Mouse (Mus musculus) MEL (cell line): ENCODE measurements around the gene 1110065P20Rik. TPM values are rescaled to one million over a fixed set of nuclear protein-coding genes. Genes with fewer than 3 reads are reported as not detected.

Source experiments
- DNase-seq: peaks from one replicate; pipeline ENCODE4 v3.0.0; 2011; ENCODE audit warnings: low read depth, low spot score
- H3K27ac ChIP-seq: 2 replicates; pipeline ENCODE4 v1.5.1; 2012; ENCODE audit warnings: low read depth, mild to moderate bottlenecking, control low read depth, low read length, moderate library complexity; ENCODE audit not compliant: control insufficient read depth
- H3K27me3 ChIP-seq, 2 experiments: fragments of 150-350 bp in 1 of 2; sonication (generic) in 1 of 2; 2 replicates each; pipeline ENCODE4 v1.6.1; 2012; ENCODE audit warnings: low read length in 2 of 2, mild to moderate bottlenecking in 2 of 2, improper control_type of control experiment in 1 of 2, moderate library complexity in 1 of 2; ENCODE audit not compliant: insufficient read depth in 2 of 2, control insufficient read depth in 1 of 2
- H3K36me3 ChIP-seq, 2 experiments: 2 replicates each; pipeline ENCODE4 v1.6.1; 2012 to 2014; ENCODE audit warnings: low read length in 2 of 2, improper control_type of control experiment in 1 of 2, inconsistent platforms in 1 of 2, mild to moderate bottlenecking in 1 of 2; ENCODE audit not compliant: insufficient read depth in 2 of 2, control insufficient read depth in 1 of 2
- H3K4me1 ChIP-seq, 2 experiments: fragments of 150-350 bp in 1 of 2; sonication (generic) in 1 of 2; 2 replicates each; pipeline ENCODE4 v1.6.1; 2012; ENCODE audit warnings: low read length in 2 of 2, improper control_type of control experiment in 1 of 2, mild to moderate bottlenecking in 1 of 2; ENCODE audit not compliant: insufficient read depth in 2 of 2, control insufficient read depth in 1 of 2
- H3K4me3 ChIP-seq, 2 experiments: fragments of 150-350 bp in 1 of 2; sonication (generic) in 1 of 2; 2 replicates each; pipeline ENCODE4 v1.5.1; 2012; ENCODE audit warnings: low read depth in 2 of 2, low read length in 2 of 2, mild to moderate bottlenecking in 2 of 2, moderate library complexity in 2 of 2, control low read depth in 1 of 2, improper control_type of control experiment in 1 of 2; ENCODE audit not compliant: control insufficient read depth in 1 of 2, insufficient read depth in 1 of 2
- H3K79me2 ChIP-seq: 2 replicates; pipeline ENCODE4 v1.6.1; 2012; ENCODE audit warnings: mild to moderate bottlenecking, low read length, moderate library complexity; ENCODE audit not compliant: control insufficient read depth, poor library complexity, insufficient read depth
- H3K9ac ChIP-seq: 2 replicates; pipeline ENCODE4 v1.6.1; 2012; ENCODE audit warnings: low read depth, mild to moderate bottlenecking, control low read depth, low read length, moderate library complexity; ENCODE audit not compliant: control insufficient read depth, poor library complexity, severe bottlenecking
- H3K9me3 ChIP-seq: fragments of 150-350 bp; sonication (generic); replicated peaks from 2 replicates; pipeline ENCODE4 v1.6.1; 2012; ENCODE audit warnings: mild to moderate bottlenecking, low read length, improper control_type of control experiment, moderate library complexity; ENCODE audit not compliant: insufficient read depth
- BHLHE40 ChIP-seq: IDR thresholded peaks from 2 replicates; pipeline ENCODE4 v1.6.1; 2012; ENCODE audit warnings: low read depth, mild to moderate bottlenecking, inconsistent platforms, low read length, improper control_type of control experiment, borderline replicate concordance
- CHD1 ChIP-seq: IDR thresholded peaks from 2 replicates; pipeline ENCODE4 v1.6.1; 2012; ENCODE audit warnings: low read depth, mild to moderate bottlenecking, inconsistent platforms, low read length, improper control_type of control experiment
- CHD2 ChIP-seq: IDR thresholded peaks from 2 replicates; pipeline ENCODE4 v1.6.1; 2011; ENCODE audit warnings: low read length, improper control_type of control experiment
- E2F4 ChIP-seq: IDR thresholded peaks from 2 replicates; pipeline ENCODE4 v1.6.1; 2011; ENCODE audit warnings: low read depth, low read length, improper control_type of control experiment, borderline replicate concordance
- ELF1 ChIP-seq: IDR thresholded peaks from 2 replicates; pipeline ENCODE4 v1.6.1; 2014; ENCODE audit warnings: low read depth, mild to moderate bottlenecking, inconsistent platforms, low read length, improper control_type of control experiment, moderate library complexity
- EP300 ChIP-seq, 2 experiments: IDR thresholded peaks; 2 replicates each; pipeline ENCODE4 v1.6.1; 2011; ENCODE audit warnings: improper control_type of control experiment in 2 of 2, low read length in 2 of 2, low read depth in 1 of 2, mild to moderate bottlenecking in 1 of 2
- ETS1 ChIP-seq: IDR thresholded peaks from 2 replicates; pipeline ENCODE4 v1.6.1; 2012; ENCODE audit warnings: low read depth, mild to moderate bottlenecking, inconsistent platforms, low read length, improper control_type of control experiment, moderate library complexity
- GABPA ChIP-seq: IDR thresholded peaks from 2 replicates; pipeline ENCODE4 v1.6.1; 2012; ENCODE audit warnings: low read depth, mild to moderate bottlenecking, inconsistent platforms, low read length, improper control_type of control experiment, moderate library complexity
- GATA1 ChIP-seq: IDR thresholded peaks from 2 replicates; pipeline ENCODE4 v1.6.1; 2011; ENCODE audit warnings: low read depth, low read length, improper control_type of control experiment
- HCFC1 ChIP-seq: IDR thresholded peaks from 2 replicates; pipeline ENCODE4 v1.6.1; 2012; ENCODE audit warnings: low read depth, mild to moderate bottlenecking, inconsistent platforms, low read length, improper control_type of control experiment, moderate library complexity
- JUND ChIP-seq: IDR thresholded peaks from 2 replicates; pipeline ENCODE4 v1.6.1; 2011; ENCODE audit warnings: low read depth, mild to moderate bottlenecking, improper control_type of control experiment, low read length
- MAFK ChIP-seq: IDR thresholded peaks from 2 replicates; pipeline ENCODE4 v1.6.1; 2011; ENCODE audit warnings: low read depth, mild to moderate bottlenecking, low read length, improper control_type of control experiment, borderline replicate concordance
- MAX ChIP-seq: IDR thresholded peaks from 2 replicates; pipeline ENCODE4 v1.6.1; 2011; ENCODE audit warnings: low read length, improper control_type of control experiment
- MAZ ChIP-seq: IDR thresholded peaks from 2 replicates; pipeline ENCODE4 v1.6.1; 2012; ENCODE audit warnings: low read depth, mild to moderate bottlenecking, inconsistent platforms, low read length, improper control_type of control experiment
- MXI1 ChIP-seq: IDR thresholded peaks from 2 replicates; pipeline ENCODE4 v1.6.1; 2011; ENCODE audit warnings: mild to moderate bottlenecking, low read depth, low read length, improper control_type of control experiment
- MYC ChIP-seq: IDR thresholded peaks from 2 replicates; pipeline ENCODE4 v1.6.1; 2011; ENCODE audit warnings: low read depth, mild to moderate bottlenecking, low read length, improper control_type of control experiment, moderate library complexity
- NELFE ChIP-seq: IDR thresholded peaks from 2 replicates; pipeline ENCODE4 v1.6.1; 2011; ENCODE audit warnings: low read depth, low read length, improper control_type of control experiment
- NRF1 ChIP-seq: IDR thresholded peaks from 2 replicates; pipeline ENCODE4 v1.6.1; 2014; ENCODE audit warnings: low read depth, mild to moderate bottlenecking, inconsistent platforms, low read length, improper control_type of control experiment, moderate library complexity; ENCODE audit not compliant: poor library complexity, insufficient read depth, severe bottlenecking
- POLR2A ChIP-seq, 2 experiments: IDR thresholded peaks; 2 replicates each; pipeline ENCODE4 v1.6.1; 2011 to 2012; ENCODE audit warnings: low read length in 2 of 2, mild to moderate bottlenecking in 2 of 2, control low read depth in 1 of 2, improper control_type of control experiment in 1 of 2, low read depth in 1 of 2, moderate library complexity in 1 of 2; ENCODE audit not compliant: control insufficient read depth in 1 of 2, insufficient read depth in 1 of 2, poor library complexity in 1 of 2
- POLR2AphosphoS2 ChIP-seq: IDR thresholded peaks from 2 replicates; pipeline ENCODE4 v1.6.1; 2011; ENCODE audit warnings: low read length, improper control_type of control experiment
- POLR2AphosphoS5 ChIP-seq: IDR thresholded peaks from 2 replicates; pipeline ENCODE4 v1.6.1; 2012; ENCODE audit warnings: low read depth, borderline replicate concordance, mild to moderate bottlenecking, inconsistent platforms, low read length, moderate library complexity, mixed read lengths
- RAD21 ChIP-seq: IDR thresholded peaks from 2 replicates; pipeline ENCODE4 v1.6.1; 2011; ENCODE audit warnings: mild to moderate bottlenecking, low read depth, low read length, improper control_type of control experiment
- RCOR1 ChIP-seq: IDR thresholded peaks from 2 replicates; pipeline ENCODE4 v1.6.1; 2012; ENCODE audit warnings: low read depth, mild to moderate bottlenecking, inconsistent platforms, low read length, improper control_type of control experiment
- SIN3A ChIP-seq: IDR thresholded peaks from 2 replicates; pipeline ENCODE4 v1.6.1; 2012; ENCODE audit warnings: low read length, improper control_type of control experiment, inconsistent platforms
- TAL1 ChIP-seq: IDR thresholded peaks from 2 replicates; pipeline ENCODE4 v1.6.1; 2012; ENCODE audit warnings: mild to moderate bottlenecking, inconsistent platforms, low read length, moderate library complexity, mixed read lengths
- TBP ChIP-seq: IDR thresholded peaks from 2 replicates; pipeline ENCODE4 v1.8.0; 2011; ENCODE audit warnings: low read depth, low read length, improper control_type of control experiment
- TCF12 ChIP-seq: IDR thresholded peaks from 2 replicates; pipeline ENCODE4 v1.6.1; 2014; ENCODE audit warnings: low read depth, mild to moderate bottlenecking, inconsistent platforms, low read length, improper control_type of control experiment, moderate library complexity
- USF1 ChIP-seq: IDR thresholded peaks from 2 replicates; pipeline ENCODE4 v1.6.1; 2014; ENCODE audit warnings: low read depth, mild to moderate bottlenecking, inconsistent platforms, low read length, improper control_type of control experiment, moderate library complexity
- USF2 ChIP-seq, 2 experiments: IDR thresholded peaks; 2 replicates each; pipeline ENCODE4 v1.6.1; 2011 to 2012; ENCODE audit warnings: improper control_type of control experiment in 2 of 2, low read length in 2 of 2, borderline replicate concordance in 1 of 2, inconsistent platforms in 1 of 2, low read depth in 1 of 2, mild to moderate bottlenecking in 1 of 2; ENCODE audit not compliant: insufficient read depth in 1 of 2
- ZC3H11A ChIP-seq: IDR thresholded peaks from 2 replicates; pipeline ENCODE4 v1.6.1; 2012; ENCODE audit warnings: low read depth, mild to moderate bottlenecking, inconsistent platforms, low read length, improper control_type of control experiment
- ZKSCAN1 ChIP-seq: IDR thresholded peaks from 2 replicates; pipeline ENCODE4 v1.6.1; 2012; ENCODE audit warnings: low read depth, mild to moderate bottlenecking, inconsistent platforms, low read length, improper control_type of control experiment, moderate library complexity
- ZMIZ1 ChIP-seq: IDR thresholded peaks from 2 replicates; pipeline ENCODE4 v1.6.1; 2012; ENCODE audit warnings: low read depth, mild to moderate bottlenecking, inconsistent platforms, low read length, improper control_type of control experiment, moderate library complexity
- polyA plus RNA-seq, 2 experiments: library from polyadenylated mRNA; stranded (reverse) in 1 of 2; unstranded in 1 of 2; fragments of >175 nt in 1 of 2; fragments of >200 nt in 1 of 2; gene quantifications; 2 replicates each; pipeline versions ENCODE4 v1.2.1 to v1.2.4; 2012; ENCODE audit warnings: low replicate concordance in 2 of 2, low read depth in 1 of 2; ENCODE audit not compliant: insufficient read length in 2 of 2, insufficient read depth in 1 of 2, missing spikeins in 1 of 2
- total RNA-seq: library from RNA; depleted of rRNA; stranded (reverse); fragments of 300-350 nt; gene quantifications from 2 replicates; pipeline ENCODE4 v1.2.3, GENCODE M21; 2012

The 1110065P20Rik gene
- total and polyA plus RNA-seq, 3 experiments = 43.4 to 50.9 TPM; not detected in 1

DNA sequence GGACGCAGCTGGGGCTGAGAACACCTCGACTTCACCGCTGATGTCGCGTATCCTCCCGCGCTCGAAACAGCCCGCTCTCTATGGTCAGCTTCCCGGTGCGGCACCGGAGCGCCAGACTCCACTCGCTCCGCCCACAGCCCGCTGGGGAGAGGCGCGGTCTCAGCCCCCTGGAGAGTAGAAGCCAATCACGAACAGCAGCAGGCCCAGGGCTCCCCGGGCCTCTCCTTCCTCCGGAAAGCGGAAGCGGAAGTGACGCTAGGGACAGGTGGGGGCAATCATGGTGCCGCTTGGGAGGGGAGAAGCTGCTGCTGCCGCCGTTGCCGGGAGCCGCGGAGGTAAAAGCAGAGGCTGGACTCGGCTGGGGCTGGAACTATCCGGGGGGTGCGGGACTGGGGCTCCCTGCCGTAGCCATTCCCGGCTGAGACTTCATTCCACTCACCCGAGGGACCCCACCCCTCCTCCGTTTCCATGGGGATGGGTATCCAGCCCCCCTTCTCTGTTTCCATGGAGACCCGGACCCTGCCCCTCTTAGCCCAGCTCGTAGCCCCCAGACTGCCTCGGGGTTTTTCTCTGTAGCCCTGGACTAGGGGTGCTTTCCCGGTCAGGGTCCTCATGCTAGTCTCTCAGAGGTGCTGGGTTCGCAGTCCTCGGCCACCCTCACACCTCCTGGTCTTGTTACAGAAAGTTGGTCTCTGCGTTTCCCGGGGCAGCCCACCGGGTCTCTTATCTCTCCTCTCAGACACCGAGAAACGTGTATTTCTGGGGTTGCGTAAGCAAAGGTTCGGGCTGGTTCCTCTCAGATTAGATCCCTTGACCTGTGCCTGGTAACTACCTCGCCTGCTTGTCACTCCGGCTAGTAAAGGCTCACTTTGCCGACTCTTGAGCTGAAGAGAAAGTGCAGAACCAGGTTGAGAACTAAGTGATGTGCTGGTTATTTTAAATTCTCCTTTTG is 48.4 kb downstream of the 1110065P20Rik start:
- H3K9ac ChIP-seq = peak overlapping the region; percentile 85
- peak overlapping the region; percentile 82 to 85 for H3K4me3 ChIP-seq
- peaks cover 16 to 30% of the 10 kb centered on the region in 2 experiments; a peak in 3 of 4 replicates for H3K36me3 ChIP-seq
- TF ChIP-seq GATA1 = peak; percentile 84
- 0 out of 2 replicates have a peak, but pooled peaks have one; percentile 30 for TF ChIP-seq NRF1
- 0 out of 2 replicates have a peak, but pooled peaks have one; percentile 15 for TF ChIP-seq E2F4
- TF ChIP-seq RAD21 = no peak
- no peak for TF ChIP-seq RCOR1
- no peak for TF ChIP-seq POLR2AphosphoS5
- no peak for TF ChIP-seq CHD2
- 0 out of 2 replicates have a peak, but pooled peaks have one; percentile 62 for TF ChIP-seq ELF1
- peak; percentile 87 for TF ChIP-seq ZMIZ1
- TF ChIP-seq MAZ = peak; percentile 100
- peak; percentile 56; the same call in 1 of the 2 replicates for TF ChIP-seq TBP
- TF ChIP-seq MXI1 = peak; percentile 67
- TF ChIP-seq EP300 (IDR thresholded peaks at IDR 0.05; ENCODE audit: low read depth in 1 of 2, low read length in 2 of 2) = peak; percentile 67 to 83
- peak; percentile 87 for TF ChIP-seq TCF12
- TF ChIP-seq NELFE = peak; percentile 96
- TF ChIP-seq POLR2AphosphoS2 = peak; percentile 91
- TF ChIP-seq CHD1 = 0 out of 2 replicates have a peak, but pooled peaks have one; percentile 76
- TF ChIP-seq USF1 = no peak
- no peak for TF ChIP-seq ZKSCAN1
- TF ChIP-seq TAL1 = peak; percentile 86
- peak; percentile 88 for TF ChIP-seq BHLHE40
- peak; percentile 93 to 95 for TF ChIP-seq POLR2A (IDR thresholded peaks at IDR 0.05; ENCODE audit: control insufficient read depth in 1 of 2, insufficient read depth in 1 of 2, low read depth in 1 of 2, low read length in 2 of 2, poor library complexity in 1 of 2)
- peak; percentile 64 for TF ChIP-seq SIN3A
- TF ChIP-seq GABPA = no peak
- TF ChIP-seq USF2 (IDR thresholded peaks at IDR 0.05; ENCODE audit: borderline replicate concordance in 1 of 2, insufficient read depth in 1 of 2, low read depth in 1 of 2, low read length in 2 of 2) = no peak
- no peak for TF ChIP-seq ZC3H11A
- TF ChIP-seq MYC = peak; percentile 71; the same call in 1 of the 2 replicates
- peak; percentile 90 for TF ChIP-seq HCFC1
- TF ChIP-seq MAX = peak; percentile 17; the same call in 1 of the 2 replicates
- TF ChIP-seq MAFK = no peak
- peak; percentile 63; the same call in 1 of the 2 replicates for TF ChIP-seq ETS1
- no peak for TF ChIP-seq JUND
- peaks cover 46% of the 10 kb centered on the region for H3K79me2 ChIP-seq
- no peaks in the 10 kb centered on the region for H3K9me3 ChIP-seq
- no peaks in the 10 kb centered on the region for H3K27me3 ChIP-seq
- H3K4me1 ChIP-seq = peaks cover 2 to 31% of the 10 kb centered on the region in 2 experiments; a peak in 2 of 4 replicates
- H3K27ac ChIP-seq = peak overlapping the region; percentile 97
- peak; percentile 98 for DNase-seq
